Mouse (Mus musculus) liver, embryonic 15.5 days (tissue): Measurements from ENCODE around the gene Pde11a. TPM values are rescaled to one million over a fixed set of nuclear protein-coding genes. Genes with fewer than 3 reads are reported as not detected.
"Not testable (repeated sequence)": the region's sequence is repeated elsewhere in the genome, so short reads cannot be mapped to it uniquely, and the experiment has no call there.

Experiments
- ATAC-seq: fragments of 200-750 bp; cut with Nextera tagmentation; 2 replicates; pipeline ENCODE4 v1.8.0; 2017; ENCODE audit warnings: moderate number of reproducible peaks, mild to moderate bottlenecking, moderate library complexity; ENCODE audit not compliant: insufficient read depth
- H3K27ac ChIP-seq: fragments of 300-500 bp; sonication (generic); replicated peaks from 2 replicates; pipeline ENCODE4 v1.5.1; 2015; ENCODE audit warnings: mild to moderate bottlenecking, inconsistent platforms
- H3K27me3 ChIP-seq: fragments of 300-500 bp; sonication (generic); 2 replicates; pipeline ENCODE4 v1.6.1; 2015; ENCODE audit warnings: mild to moderate bottlenecking, inconsistent platforms
- H3K36me3 ChIP-seq: fragments of 300-500 bp; sonication (generic); replicated peaks from 2 replicates; pipeline ENCODE4 v1.6.1; 2015; ENCODE audit warnings: moderate library complexity, mild to moderate bottlenecking, inconsistent platforms
- H3K4me1 ChIP-seq: fragments of 300-500 bp; sonication (generic); replicated peaks from 2 replicates; pipeline ENCODE4 v1.6.1; 2015; ENCODE audit warnings: inconsistent platforms
- H3K4me2 ChIP-seq: fragments of 300-500 bp; sonication (generic); 2 replicates; pipeline ENCODE4 v1.6.1; 2015; ENCODE audit warnings: moderate library complexity, mild to moderate bottlenecking, inconsistent platforms
- H3K4me3 ChIP-seq: fragments of 300-500 bp; sonication (generic); replicated peaks from 2 replicates; pipeline ENCODE4 v1.5.1; 2015; ENCODE audit warnings: mild to moderate bottlenecking, inconsistent platforms
- H3K9ac ChIP-seq: fragments of 300-500 bp; sonication (generic); 2 replicates; pipeline ENCODE4 v1.6.1; 2015; ENCODE audit warnings: moderate library complexity, mild to moderate bottlenecking, inconsistent platforms
- H3K9me3 ChIP-seq: fragments of 300-500 bp; sonication (generic); replicated peaks from 2 replicates; pipeline ENCODE4 v1.6.1; 2016; ENCODE audit warnings: inconsistent platforms
- WGBS: fragments of 180-500 bp; shearing (Covaris S2); methylation state at CpG from one replicate; pipeline ENCODE4 v1.1.7; 2015; ENCODE audit warnings: mixed read lengths; ENCODE audit not compliant: insufficient replicate concordance; 5-methylcytosine and 5-hydroxymethylcytosine counted together
- polyA plus RNA-seq: library from polyadenylated mRNA; unstranded; fragments of >200 nt; fragmentation: Nextera tagmentation; extraction: Ambion mirVana; gene quantifications from 2 replicates; pipeline ENCODE4 v1.2.1, GENCODE M21; 2015

Gene Pde11a
- polyA plus RNA-seq, 1 experiment from 2014 or later = not detected

- H3K27me3 ChIP-seq, H3K27ac ChIP-seq, H3K4me1 ChIP-seq, H3K9me3 ChIP-seq, H3K9ac ChIP-seq, H3K4me3 ChIP-seq, H3K36me3 ChIP-seq: not testable (repeated sequence)
- WGBS = 33% methylated on average over 24 of the region's 24 CpGs
- peak within 1 kb of the TSS; percentile 25; the same call in 1 of the 2 replicates for H3K4me2 ChIP-seq
- peak; percentile 25; the same call in 1 of the 2 replicates for ATAC-seq
Measured at GRCm38 (mm10) chr2:75977752-75978368, 360.7 kb downstream of the Pde11a start, which contains the start of gene Ttc30a2. Ttc30a2 (minus strand) TSS chr2:75978170.

GRCm38 (mm10) chr2:75976070-75976469, 362.5 kb downstream of the Pde11a start:
- not testable (repeated sequence) for H3K36me3 ChIP-seq, H3K9ac ChIP-seq, ATAC-seq, H3K4me1 ChIP-seq, H3K27me3 ChIP-seq, H3K9me3 ChIP-seq, H3K4me2 ChIP-seq, H3K27ac ChIP-seq, H3K4me3 ChIP-seq
- 71% methylated on average over 2 of the region's 2 CpGs for WGBS

GRCm38 (mm10) chr2:75974131-75974530, 364.4 kb downstream of the Pde11a start:
- Histone ChIP-seq H3K9ac (no peak overlapping the region), H3K36me3 (no peaks in the 10 kb centered on the region), H3K27me3 (no peaks in the 10 kb centered on the region), H3K9me3 (no peaks in the 10 kb centered on the region), H3K27ac (no peak overlapping the region), H3K4me3 (no peak overlapping the region), H3K4me2 (no peak overlapping the region), H3K4me1 (no peaks in the 10 kb centered on the region)
- no peak for ATAC-seq
- 58% methylated on average over 9 of the region's 9 CpGs for whole genome bisulfite sequencing

- no peak for ATAC-seq
- H3K9me3 ChIP-seq = no peaks in the 10 kb centered on the region
- peaks cover 10% of the 10 kb centered on the region for H3K4me1 ChIP-seq
- H3K36me3 ChIP-seq = no peaks in the 10 kb centered on the region
- H3K27ac ChIP-seq = no peak overlapping the region
- H3K9ac ChIP-seq = no peak overlapping the region
- WGBS = 13% methylated on average over 5 of the region's 5 CpGs
- H3K27me3 ChIP-seq = peaks cover 1% of the 10 kb centered on the region; the same call in 1 of the 2 replicates
- 0 out of 2 replicates have a peak overlapping the region, but pooled peaks have one; percentile 17 for H3K4me3 ChIP-seq
- peak overlapping the region; percentile 59 for H3K4me2 ChIP-seq
Measured at GRCm38 (mm10) chr2:75964972-75965371, 373.6 kb downstream of the Pde11a start.

GRCm38 (mm10) chr2:75964512-75964911, 374.1 kb downstream of the Pde11a start:
- H3K9ac ChIP-seq = no peak overlapping the region
- H3K27me3 ChIP-seq = peaks cover 4% of the 10 kb centered on the region; the same call in 1 of the 2 replicates
- H3K4me3 ChIP-seq = peak overlapping the region; percentile 17; the same call in 1 of the 2 replicates
- H3K4me2 ChIP-seq = peak overlapping the region; percentile 59
- H3K27ac ChIP-seq = no peak overlapping the region
- 7% methylated on average over 14 of the region's 14 CpGs for WGBS
- no peaks in the 10 kb centered on the region for H3K9me3 ChIP-seq
- ATAC-seq = no peak
- H3K36me3 ChIP-seq = no peaks in the 10 kb centered on the region
- H3K4me1 ChIP-seq = peaks cover 10% of the 10 kb centered on the region

- Histone ChIP-seq H3K4me2 (peak overlapping the region; percentile 59), H3K4me3 (peak overlapping the region; percentile 17; the same call in 1 of the 2 replicates), H3K27me3 (peaks cover 4% of the 10 kb centered on the region; the same call in 1 of the 2 replicates), H3K27ac (no peak overlapping the region), H3K9ac (no peak overlapping the region), H3K4me1 (peaks cover 10% of the 10 kb centered on the region), H3K36me3 (no peaks in the 10 kb centered on the region), H3K9me3 (no peaks in the 10 kb centered on the region)
- ATAC-seq = no peak
- WGBS = 39% methylated on average over 5 of the region's 5 CpGs
Measured at GRCm38 (mm10) chr2:75964051-75964450, 374.5 kb downstream of the Pde11a start.

- Histone ChIP-seq H3K9me3 (no peaks in the 10 kb centered on the region), H3K9ac (no peak overlapping the region), H3K27me3 (peaks cover 4% of the 10 kb centered on the region; the same call in 1 of the 2 replicates), H3K4me1 (peaks cover 10% of the 10 kb centered on the region), H3K27ac (no peak overlapping the region), H3K36me3 (no peaks in the 10 kb centered on the region), H3K4me3 (no peak overlapping the region), H3K4me2 (no peak overlapping the region)
- WGBS = 69% methylated on average over 10 of the region's 10 CpGs
- ATAC-seq = no peak
Measured at GRCm38 (mm10) chr2:75963211-75963840, 375.2 kb downstream of the Pde11a start.

GRCm38 (mm10) chr2:75960366-75961330, 377.9 kb downstream of the Pde11a start:
- WGBS = 56% methylated on average over 15 of the region's 15 CpGs
- Histone ChIP-seq H3K27me3 (peaks cover 4% of the 10 kb centered on the region; the same call in 1 of the 2 replicates), H3K36me3 (no peaks in the 10 kb centered on the region), H3K27ac (no peak overlapping the region), H3K4me2 (no peak overlapping the region), H3K9me3 (no peaks in the 10 kb centered on the region), H3K4me3 (no peak overlapping the region), H3K4me1 (peaks cover 10% of the 10 kb centered on the region), H3K9ac (no peak overlapping the region)
- no peak; the same call in 1 of the 2 replicates for ATAC-seq

- no peaks in the 10 kb centered on the region for H3K36me3 ChIP-seq
- ATAC-seq = no peak
- peaks cover 4% of the 10 kb centered on the region; the same call in 1 of the 2 replicates for H3K27me3 ChIP-seq
- no peak overlapping the region for H3K27ac ChIP-seq
- peaks cover 9% of the 10 kb centered on the region for H3K4me1 ChIP-seq
- no peak overlapping the region for H3K4me3 ChIP-seq
- no peak overlapping the region for H3K4me2 ChIP-seq
- WGBS = 35% methylated on average over 15 of the region's 15 CpGs
- no peaks in the 10 kb centered on the region for H3K9me3 ChIP-seq
- H3K9ac ChIP-seq = no peak overlapping the region
Measured at GRCm38 (mm10) chr2:75959850-75960365, 378.7 kb downstream of the Pde11a start.

GRCm38 (mm10) chr2:75959183-75959849, 379.3 kb downstream of the Pde11a start:
- Histone ChIP-seq H3K27ac (no peak overlapping the region), H3K9me3 (no peaks in the 10 kb centered on the region), H3K36me3 (no peaks in the 10 kb centered on the region), H3K4me1 (0 out of 2 replicates have a peak, but pooled peaks cover 5% of the 10 kb centered on the region), H3K9ac (no peak overlapping the region), H3K27me3 (peaks cover 4% of the 10 kb centered on the region; the same call in 1 of the 2 replicates), H3K4me2 (no peak overlapping the region), H3K4me3 (no peak overlapping the region)
- 56% methylated on average over 18 of the region's 18 CpGs for WGBS
- no peak for ATAC-seq
